Mouse (Mus musculus): ENCODE data around the gene Gm364. TPM values are rescaled to one million over a fixed set of nuclear protein-coding genes. Genes with fewer than 3 reads are reported as not detected.

Gene Gm364
- total RNA-seq (2021), result not detected

DNA sequence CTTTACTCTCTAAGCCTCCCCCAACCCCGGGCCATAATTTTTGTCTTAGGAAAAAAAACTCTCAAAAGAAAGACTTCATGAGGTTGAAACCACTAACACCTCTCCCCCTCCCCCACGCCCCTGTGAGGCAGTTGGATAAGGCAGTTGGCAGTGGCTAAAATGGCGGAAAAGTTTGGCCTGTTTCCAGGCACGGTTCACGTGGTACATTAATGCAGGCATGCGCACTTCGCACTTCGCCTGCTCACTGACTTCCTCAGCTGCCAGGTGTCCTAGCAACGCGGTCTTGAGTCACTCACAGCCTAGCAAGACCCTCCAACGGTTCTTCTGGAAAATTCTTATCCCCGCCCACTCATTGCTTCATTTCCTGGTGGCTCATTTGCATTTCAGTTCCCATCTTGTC, at the start of gene Gm364:
Gene Gm364, plus strand, starts transcription at position 386 of the 400 bp plus-strand sequence.
- intact Hi-C loops (cut with DNase I), result no loop called here
- no peak for DNase-seq

DNA sequence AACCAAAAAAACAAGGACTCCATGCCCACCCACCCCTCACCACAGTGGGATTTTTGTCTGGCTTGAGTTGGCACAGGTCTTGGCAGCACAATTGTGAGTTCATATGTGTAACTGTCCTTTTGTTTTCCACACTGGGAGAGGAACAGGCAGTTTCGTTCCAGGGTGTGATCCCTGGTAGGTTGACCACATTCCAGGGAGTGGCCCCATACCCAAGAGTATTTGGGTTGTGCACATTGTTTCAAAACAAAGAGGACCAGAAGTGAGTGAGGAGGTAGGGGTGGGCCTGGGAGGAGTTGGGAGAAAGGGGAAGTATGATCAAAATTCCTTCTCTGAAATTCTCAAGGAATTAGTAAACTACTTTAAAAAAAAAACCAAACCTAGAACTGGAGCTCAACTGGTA, 49.6 kb upstream of the Gm364 start:
- DNase-seq, result no peak

DNA sequence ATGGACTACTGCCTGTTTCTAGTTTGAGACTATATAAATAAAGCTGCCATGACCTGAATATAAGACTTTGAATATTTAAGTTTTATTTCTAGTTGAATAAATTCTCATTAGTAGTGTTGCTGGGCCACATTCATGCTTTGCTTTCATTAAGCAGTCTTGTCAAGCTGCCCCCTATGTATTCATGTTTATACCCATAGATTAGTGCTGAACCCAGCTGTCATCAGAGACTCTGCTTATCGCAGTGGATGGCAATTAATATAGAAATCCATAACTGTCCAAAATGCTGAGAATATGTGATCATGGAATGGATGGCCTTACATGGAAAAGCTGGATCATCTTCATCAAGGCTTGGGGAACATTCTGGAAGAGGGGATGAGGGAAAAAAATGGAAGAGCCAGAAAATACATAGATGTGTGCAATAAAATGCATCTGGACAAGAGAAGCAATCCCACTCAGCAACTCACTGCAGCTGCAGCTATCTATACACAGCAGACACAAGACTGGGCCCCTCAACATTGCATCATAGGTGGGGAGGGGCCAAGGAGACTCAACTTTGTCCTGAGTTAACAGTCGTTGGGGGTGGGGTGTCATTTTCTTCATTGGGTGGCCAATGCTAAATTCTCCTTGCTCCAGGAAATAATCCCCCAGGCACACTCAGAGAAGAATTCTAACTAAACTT, 43.9 kb upstream of the Gm364 start:
- DNase-seq, result no peak
- intact Hi-C loops (cut with DNase I), result no loop called here

More for the DNA sequence above, 49.6 kb upstream of the Gm364 start:
- intact Hi-C loops (cut with DNase I), result no loop called here

DNA sequence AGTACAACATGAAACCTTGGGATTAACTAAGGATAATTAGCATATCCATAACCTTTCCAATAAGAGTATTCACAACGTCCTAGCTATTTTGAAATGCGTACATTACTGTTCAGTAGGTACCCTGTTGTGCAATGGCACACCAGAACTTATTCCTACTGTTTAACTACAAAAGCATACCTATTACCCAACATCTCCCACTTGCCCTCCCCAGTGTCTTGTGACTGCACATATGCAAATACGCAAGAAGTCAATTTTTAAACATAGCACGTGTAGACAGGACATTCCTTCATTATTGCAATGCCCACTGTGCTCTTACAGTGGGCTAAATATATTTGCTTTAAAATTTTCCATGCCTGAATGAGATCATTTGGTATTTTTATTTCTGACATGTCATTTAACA, 36.0 kb upstream of the Gm364 start:
- DNase-seq, result no peak
- intact Hi-C loops (cut with DNase I), result no loop called here

DNA sequence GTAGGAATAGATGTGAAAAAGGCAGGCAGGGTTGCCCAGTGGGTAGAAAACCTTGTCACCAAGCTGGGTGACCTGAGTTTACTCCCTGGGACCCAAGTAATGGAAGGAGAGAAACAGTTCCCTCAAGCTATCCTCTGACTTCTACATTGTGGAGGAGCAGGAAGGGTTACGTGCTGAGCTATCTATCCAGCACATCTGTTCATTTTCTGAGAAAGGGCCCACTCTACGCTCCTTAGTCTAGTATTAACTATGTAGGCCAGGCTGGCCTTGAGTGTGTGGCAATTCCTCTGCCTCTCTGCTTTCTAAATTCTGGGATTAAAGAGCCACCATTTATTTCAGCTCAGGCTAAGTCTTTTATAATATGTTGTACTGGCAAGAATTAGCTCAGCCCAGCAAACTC, 35.4 kb upstream of the Gm364 start:
- intact Hi-C loops (cut with DNase I), result no loop called here
- no peak for DNase-seq

DNA sequence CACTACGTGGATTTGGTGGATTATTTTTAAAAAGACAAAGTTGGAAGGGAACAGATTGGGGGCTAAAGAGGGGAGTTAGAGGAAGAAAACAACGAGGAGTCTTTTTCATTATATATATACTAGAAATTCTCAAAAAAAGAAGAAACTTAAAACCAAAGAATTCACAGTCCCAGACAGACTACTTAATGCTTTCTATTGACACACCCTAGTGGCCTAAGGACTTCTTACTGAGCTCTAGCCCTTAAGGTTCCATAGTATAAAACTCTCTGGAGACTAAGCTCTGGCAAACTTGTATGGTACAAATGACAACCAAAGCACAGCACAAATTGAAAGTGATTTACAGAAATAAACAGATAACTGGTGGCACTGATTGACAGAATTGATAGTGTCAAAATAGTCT, 34.9 kb upstream of the Gm364 start:
- intact Hi-C loops (cut with DNase I), result no loop called here

DNA sequence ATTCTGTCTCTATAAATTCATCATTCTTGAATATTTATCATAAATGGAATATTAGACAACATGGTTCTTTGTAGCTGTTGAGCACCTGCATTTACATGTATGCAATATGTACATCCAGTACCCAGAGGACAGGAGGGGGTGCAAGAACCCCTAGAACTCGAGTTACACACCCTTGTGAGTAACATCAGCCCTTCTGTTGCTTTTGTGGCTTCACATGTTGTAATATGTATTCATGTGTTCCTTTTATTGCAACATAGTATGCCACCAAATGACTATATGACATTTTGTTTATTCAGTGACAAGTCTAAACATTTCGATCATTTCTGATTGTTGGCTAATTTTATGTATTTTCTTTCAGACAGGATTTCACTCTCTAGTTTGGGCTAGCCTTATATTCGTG, 31.9 kb upstream of the Gm364 start:
- intact Hi-C loops (cut with DNase I), result no loop called here
- DNase-seq, result no peak

More for the DNA sequence above, 34.9 kb upstream of the Gm364 start:
- no peak for DNase-seq

DNA sequence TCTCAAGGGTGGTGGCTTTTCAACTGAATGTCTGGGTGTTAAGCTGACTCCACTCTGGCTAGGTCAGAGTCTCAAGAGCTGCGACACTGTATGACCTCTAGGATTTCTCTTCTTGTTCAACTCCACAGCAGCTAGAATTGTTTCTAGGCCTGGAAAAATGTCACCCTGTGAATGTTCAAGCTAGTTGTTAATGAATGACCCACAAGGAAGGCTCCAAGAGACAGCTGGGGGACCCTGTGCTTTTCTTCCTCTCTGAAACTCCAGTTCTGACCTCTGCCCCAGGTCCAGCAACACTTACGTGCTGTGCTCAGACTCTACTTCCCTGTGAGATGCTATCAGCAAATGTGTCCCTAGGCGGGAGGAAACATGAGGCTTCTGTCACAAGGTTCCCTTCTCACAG, 30.4 kb upstream of the Gm364 start:
- intact Hi-C loops (cut with DNase I), result no loop called here
- DNase-seq, result no peak

DNA sequence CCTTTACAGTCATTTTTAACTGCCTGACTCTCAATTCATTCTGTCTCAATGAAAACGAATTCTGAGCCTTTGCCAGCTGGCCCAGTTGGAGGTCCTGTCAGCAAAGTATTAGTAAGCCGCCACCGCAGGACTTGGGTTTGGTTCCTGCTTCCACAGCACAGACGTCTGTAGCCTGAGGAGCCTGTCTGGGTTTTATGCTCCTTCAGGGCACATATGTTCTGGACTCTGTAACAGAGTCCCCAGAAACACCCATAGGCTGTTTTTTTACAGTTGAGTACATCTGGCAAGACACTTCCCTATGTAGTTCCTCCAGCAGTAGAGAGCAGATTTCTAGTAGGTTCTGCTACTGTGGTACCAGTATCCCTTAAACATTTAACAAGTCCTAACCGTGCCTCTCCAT, 28.0 kb upstream of the Gm364 start:
- intact Hi-C loops (cut with DNase I), result no loop called here
- DNase-seq, result peak in 1 of 2 experiments; percentile 14

DNA sequence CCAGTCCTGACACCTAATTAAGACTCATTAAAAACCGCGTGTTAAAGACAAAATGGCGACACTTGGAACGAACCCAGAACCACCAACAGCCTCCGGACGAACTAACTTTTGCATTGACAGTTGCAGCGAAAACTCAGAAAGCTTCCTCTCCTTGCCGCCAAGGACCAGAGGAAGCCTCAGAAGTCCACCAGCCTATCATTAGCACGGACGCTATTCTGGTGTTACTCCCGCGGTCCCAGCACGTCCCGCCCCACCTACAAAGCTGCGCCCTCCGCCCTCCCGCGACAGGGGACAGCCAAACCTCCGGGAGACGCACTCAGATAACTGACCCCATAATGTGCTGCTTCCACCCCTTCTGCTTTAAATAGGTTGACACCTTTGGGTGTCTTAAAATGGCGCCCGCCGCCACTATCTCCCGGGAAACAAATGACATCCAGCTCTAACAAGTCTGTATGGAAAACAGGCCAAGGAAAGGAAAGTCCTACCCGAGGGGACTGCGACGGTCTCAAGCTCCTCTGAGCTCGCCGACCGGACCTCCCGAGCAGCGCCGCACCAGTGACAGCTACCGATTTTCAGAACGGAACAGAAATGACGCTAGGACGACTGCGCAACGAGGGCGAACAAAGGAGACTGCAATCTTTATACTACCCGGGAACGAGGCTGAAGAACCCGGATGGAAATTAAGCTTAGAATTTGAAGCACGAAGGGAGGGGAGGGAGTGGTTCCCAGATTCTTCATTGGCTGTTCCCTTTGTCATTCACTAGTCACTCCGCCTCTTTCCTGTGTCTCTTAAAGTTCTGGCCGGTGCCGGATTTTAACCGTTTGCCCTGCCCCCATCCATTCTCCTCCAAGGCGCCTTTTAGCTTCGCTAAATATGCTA, 16.3 kb upstream of the Gm364 start, which contains the start of gene Rbmx:
Gene Rbmx, minus strand, starts transcription at position 670 of the 880 bp plus-strand sequence.
- intact Hi-C loops (cut with DNase I), result loop anchor here (5.0 to 10.0 kb wide), 2 partner anchors 65 to 338 kb away; partner anchors contain the start of gene Htatsf1
- peak; percentile 91 to 92 for DNase-seq

DNA sequence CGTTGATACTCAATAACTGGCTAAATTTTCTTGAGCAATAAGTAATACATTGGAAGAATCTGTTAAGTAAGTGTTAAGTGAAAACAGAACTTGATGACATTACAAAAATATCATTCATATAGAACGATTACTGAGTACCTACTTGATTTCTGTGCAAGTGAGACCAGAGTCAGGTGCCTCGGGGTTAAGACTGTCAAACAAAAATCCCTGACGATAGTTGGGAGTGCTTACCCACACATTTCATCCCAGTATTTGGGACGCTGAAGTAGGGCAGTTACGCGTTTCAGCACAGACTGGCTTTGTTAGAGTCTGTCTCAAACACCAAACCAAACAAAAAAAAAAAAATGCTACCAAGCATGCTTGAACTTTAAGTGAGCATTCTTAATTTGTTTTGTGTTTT, 15.5 kb upstream of the Gm364 start:
- no peak for DNase-seq
- intact Hi-C loops (cut with DNase I), result loop anchor here (5.0 to 10.0 kb wide), 2 partner anchors 66 to 339 kb away; partner anchors contain the start of gene Htatsf1

DNA sequence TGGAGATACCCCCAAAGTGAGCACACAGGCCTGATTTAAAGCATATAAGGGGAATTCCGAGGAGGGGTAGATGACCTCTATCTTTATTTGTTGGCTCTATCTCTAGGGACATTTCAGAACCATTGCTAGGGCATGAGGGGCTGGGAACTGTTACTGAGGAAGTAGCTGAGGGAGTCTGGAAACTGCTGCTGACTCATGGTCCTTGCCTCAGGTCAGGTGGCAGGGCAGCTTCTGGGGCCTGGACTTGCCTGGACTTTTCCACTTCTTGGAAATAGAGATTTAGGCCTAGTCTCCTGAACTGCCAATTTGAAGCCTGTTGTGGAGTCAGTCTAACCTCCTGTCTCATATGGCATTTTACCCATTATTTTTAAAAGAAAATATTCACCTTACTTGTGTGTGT, 7.6 kb upstream of the Gm364 start:
- no peak for DNase-seq
- intact Hi-C loops (cut with DNase I), result no loop called here

DNA sequence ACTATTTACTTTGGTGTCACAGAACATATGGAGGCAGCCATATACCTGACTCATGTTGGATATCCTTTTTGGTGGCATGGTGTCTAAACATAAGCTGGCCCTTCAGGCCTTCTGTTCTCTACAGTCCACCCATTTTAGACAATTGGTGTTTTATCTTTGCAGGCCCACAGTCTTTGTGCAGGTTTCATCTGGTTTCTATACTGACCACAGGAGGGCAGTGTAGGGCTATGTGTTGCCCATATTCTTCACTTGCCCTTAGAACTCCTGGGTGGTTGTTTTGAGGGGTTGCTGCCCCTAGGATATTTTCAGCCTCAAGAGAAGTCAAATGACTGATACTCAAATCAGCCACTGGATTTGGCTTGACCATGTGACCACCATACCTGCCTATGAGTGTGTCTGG, 5.3 kb upstream of the Gm364 start:
- DNase-seq, result peak in 1 of 2 experiments; percentile 11
- intact Hi-C loops (cut with DNase I), result no loop called here

DNA sequence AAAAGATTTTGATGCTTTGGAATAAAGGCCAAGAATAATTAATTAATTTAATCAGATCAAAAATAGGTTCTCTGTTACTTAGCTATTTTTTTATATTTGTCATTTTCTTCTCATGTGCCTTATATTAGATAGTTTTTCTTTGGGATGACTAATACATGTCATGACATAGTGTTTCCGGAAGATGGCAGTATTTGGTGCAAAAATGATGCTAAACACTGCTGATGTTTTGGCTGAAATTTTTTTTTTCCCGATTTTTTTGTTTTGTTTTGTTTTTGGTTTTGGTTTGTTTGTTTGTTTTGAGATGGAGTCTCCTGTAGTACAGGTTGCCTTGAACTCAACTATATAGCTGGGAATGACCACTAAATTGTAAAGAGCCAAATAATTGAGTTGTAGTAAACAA, 22.7 kb downstream of the Gm364 start:
- peak in 1 of 2 experiments; percentile 11 for DNase-seq

DNA sequence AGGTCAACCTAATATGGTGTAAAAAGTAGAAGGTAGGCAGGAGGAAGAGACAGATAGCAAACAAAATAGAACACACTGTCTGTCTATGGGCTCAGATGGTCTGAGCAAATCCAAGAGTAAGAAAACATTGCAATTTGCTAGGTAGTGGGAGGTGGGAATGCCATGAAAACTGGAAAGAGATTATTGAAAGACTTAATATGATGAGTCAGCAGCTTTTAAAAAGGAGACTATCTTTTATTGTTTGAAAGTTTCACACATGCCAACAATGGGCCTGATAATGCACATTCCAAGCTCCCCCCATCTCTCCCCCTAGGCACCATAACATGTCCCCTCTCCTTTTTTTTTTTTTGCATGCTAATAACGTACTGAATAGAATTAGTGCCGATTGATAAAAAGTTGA, 24.9 kb downstream of the Gm364 start:
- no peak for DNase-seq
- intact Hi-C loops (cut with DNase I), result loop anchor here (5.0 to 10.0 kb wide), 2 partner anchors 471 to 1058 kb away; no protein-coding TSS in a partner anchor

More for the DNA sequence above, 22.7 kb downstream of the Gm364 start:
- intact Hi-C loops (cut with DNase I), result loop anchor here (1.0 to 10.0 kb wide), 3 partner anchors 244 to 1061 kb away; no protein-coding TSS in a partner anchor

DNA sequence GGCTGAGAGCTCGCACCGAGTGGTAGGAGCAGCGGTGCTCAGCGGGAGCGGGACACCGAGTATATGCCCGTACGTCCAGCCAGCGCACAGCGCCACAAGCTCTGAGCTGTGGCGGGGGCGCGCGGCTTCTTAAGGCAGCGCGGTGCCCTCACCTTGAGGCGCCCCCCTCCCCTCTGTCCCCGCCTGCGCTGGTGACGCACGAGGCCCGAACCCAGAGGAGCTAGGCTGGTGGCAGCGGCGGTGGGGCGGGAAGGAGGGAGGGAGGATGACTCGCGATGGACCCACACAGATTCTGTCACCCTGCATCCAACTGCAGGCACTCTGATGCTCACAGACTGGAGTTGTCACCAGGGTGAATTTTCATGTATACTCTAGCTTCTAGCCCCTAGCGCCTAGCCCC, 94.7 kb downstream of the Gm364 start, which contains the start of gene Gpr101:
Gene Gpr101, minus strand, starts transcription at position 124 of the 400 bp plus-strand sequence.
- DNase-seq, result no peak
- intact Hi-C loops (cut with DNase I), result no loop called here

DNA sequence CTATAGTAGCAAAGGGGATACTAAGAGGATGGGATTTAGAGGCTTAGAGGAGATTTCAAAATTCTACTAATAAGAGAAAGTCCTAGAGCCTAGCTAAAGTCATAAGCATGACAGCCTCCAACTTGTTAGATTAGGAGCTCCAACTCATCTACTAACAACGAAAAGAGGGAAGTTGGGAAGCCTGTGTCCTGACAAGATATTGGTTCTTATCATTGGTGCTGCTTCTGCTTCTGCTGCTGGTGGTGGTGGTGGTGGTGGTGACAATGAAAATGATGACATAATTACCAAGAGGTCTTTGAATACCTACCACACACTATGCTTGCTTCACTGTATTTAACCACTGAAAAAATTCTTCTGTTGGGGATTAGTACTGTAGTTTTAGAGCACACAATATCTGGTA, 97.3 kb downstream of the Gm364 start:
- no peak for DNase-seq
- intact Hi-C loops (cut with DNase I), result no loop called here

DNA sequence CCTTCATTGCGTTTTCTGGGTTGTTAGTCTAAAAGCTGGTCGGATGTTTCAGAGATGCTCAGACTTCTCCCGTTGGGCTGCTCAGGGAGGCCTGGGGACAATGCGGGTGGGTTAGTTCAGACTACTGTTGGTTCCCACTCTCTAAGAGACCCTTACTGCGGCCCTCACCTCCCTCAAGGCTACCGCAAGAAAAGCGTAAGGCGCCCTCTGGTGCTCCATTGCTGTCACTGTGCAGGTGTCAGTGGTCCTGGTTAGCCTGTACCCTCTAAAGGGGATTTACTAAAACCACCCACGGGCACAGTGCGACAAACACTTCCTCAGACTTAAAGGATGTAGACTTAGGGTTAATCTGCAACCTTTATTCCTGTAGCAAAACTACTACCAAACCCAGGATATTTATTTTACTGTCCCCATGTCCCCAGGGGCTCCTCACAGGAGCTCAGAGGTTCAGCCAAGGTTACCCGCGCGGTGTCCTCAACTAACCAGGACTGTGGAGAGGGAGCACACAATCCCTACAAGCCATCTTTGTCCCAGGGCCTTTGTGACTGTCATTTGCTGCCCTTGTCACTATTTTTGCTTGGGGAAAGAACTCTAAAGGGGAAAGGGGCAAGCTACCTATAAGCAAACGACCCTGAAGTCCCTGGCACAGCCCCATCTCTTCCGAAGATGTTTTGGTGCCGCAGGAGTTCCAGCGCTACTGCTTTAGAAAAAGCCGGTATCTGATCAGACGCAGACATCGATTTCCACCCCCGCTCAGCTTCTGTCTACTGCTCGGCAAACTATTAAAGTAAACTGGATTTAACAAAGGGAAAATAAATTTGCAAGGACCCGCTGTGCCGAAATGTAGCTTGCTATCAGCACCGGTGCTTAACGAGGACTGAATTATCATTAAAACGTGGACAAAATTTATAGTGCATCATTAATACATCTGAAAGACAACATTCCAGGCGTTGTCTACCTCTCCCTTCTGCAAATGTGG, 112.5 kb downstream of the Gm364 start:
- intact Hi-C loops (cut with DNase I), result no loop called here
- peak in 1 of 2 experiments; percentile 1 for DNase-seq

Data from heart, postnatal 10 days (tissue).